Mouse (Mus musculus) cortical plate, adult 2 months (tissue): Measurements from ENCODE around the gene Slc38a6. TPM values are rescaled to one million over a fixed set of nuclear protein-coding genes. Genes with fewer than 3 reads are reported as not detected.

Source experiments
- H3K27ac ChIP-seq: fragments of 200-500 bp; 2 replicates; pipeline ENCODE4 v1.5.1; 2012; ENCODE audit warnings: low read length, control low read depth, inconsistent platforms; ENCODE audit not compliant: insufficient read depth
- H3K4me1 ChIP-seq: fragments of 200-500 bp; 2 replicates; pipeline ENCODE4 v1.6.1; 2011; ENCODE audit warnings: low read length; ENCODE audit not compliant: control insufficient read depth, insufficient read depth
- H3K4me3 ChIP-seq: fragments of 200-500 bp; 2 replicates; pipeline ENCODE4 v1.5.1; 2011; ENCODE audit warnings: mild to moderate bottlenecking, low read length, control low read depth; ENCODE audit not compliant: insufficient read depth
- CTCF ChIP-seq: fragments of 200-500 bp; IDR thresholded peaks from 2 replicates; pipeline ENCODE4 v1.5.1; 2011; ENCODE audit warnings: mild to moderate bottlenecking, control low read depth, low read length; ENCODE audit not compliant: insufficient read depth; ENCODE audit errors: extremely low read depth
- POLR2A ChIP-seq: fragments of 200-500 bp; IDR thresholded peaks from 2 replicates; pipeline ENCODE4 v1.6.1; 2011; ENCODE audit warnings: mild to moderate bottlenecking, low read length, control low read depth; ENCODE audit not compliant: insufficient read depth; ENCODE audit errors: extremely low read depth
- polyA plus RNA-seq: library from polyadenylated mRNA; depleted of rRNA; stranded (reverse); fragments of >200 nt; gene quantifications from 2 replicates; pipeline ENCODE4 v1.2.3, GENCODE M21; 2012

Slc38a6 gene
- polyA plus RNA-seq, 1 experiment: 23.0 TPM

DNA sequence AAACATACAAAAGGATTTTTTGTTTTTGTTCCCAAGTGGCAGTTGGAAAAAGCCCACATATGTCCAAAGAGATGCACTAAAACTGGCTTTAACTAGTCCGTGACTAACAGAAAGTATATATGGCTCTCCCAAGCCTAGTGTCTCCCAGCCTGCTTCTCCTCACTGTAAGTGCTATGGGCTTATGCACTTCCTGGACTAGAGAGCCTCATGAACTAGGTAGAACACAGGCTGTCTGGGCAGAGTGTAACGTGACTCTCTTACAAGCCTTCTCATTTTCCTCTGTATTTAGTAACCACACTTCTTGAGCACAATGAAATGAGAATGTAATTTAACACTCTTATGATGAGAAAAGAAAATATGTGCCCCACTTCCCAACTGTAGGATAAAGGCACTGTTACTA is 22.1 kb downstream of the Slc38a6 start:
- H3K4me1 ChIP-seq: no peaks in the 10 kb centered on the region
- TF ChIP-seq POLR2A: no peak
- TF ChIP-seq CTCF: no peak
- no peak overlapping the region for H3K27ac ChIP-seq
- H3K4me3 ChIP-seq: no peak overlapping the region

- TF ChIP-seq POLR2A (no peak), CTCF (no peak)
- Histone ChIP-seq H3K27ac (no peak overlapping the region), H3K4me3 (no peak overlapping the region), H3K4me1 (no peaks in the 10 kb centered on the region)
Measured at GRCm38 (mm10) chr12:73317706-73318686, 31.4 kb downstream of the Slc38a6 start.

DNA sequence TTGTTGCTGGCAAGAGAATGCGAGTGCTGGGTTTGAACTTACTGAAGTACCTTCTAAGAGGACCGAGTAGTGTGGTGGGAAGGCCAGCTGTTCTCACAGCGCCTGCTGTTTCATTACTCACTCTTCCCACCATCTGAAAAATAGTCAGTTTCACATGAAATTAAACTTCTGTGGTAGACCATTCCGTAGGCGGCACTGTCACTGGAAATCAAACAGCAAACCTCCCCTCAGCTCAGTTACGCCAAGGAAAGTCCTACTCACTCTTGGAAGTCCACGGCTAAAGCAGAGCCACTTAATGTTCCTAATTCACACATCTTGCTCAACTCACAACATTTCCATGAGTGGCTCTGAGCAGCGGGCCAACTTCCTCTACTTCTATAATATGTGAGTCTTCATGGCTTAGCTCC is 37.6 kb downstream of the Slc38a6 start:
- TF ChIP-seq CTCF (no peak), POLR2A (no peak)

DNA sequence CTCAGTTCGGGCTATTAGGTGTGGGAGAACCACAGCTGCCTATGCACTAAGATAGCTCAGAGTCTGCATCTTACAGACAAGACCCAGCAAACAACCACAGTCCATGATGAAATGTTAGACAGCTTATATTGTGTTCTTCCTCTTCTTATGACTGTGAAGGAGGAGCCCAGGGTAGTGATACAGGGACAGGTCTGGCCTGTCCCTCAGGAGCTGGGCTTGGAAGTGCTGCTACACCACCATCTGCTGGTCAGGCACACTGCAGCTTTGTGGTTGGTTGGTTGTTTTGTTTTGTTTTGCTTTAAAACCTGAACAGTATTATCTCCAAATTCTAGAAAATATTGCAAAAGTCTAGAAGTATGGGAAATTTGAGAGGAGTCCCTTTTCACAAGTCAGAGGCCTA is 38.2 kb downstream of the Slc38a6 start:
- no peak for TF ChIP-seq POLR2A
- peak; percentile 41; the same call in 1 of the 2 replicates for TF ChIP-seq CTCF
- no peak overlapping the region for H3K27ac ChIP-seq
- no peaks in the 10 kb centered on the region for H3K4me1 ChIP-seq
- no peak overlapping the region for H3K4me3 ChIP-seq

More for the DNA sequence above, 37.6 kb downstream of the Slc38a6 start:
- no peak overlapping the region for H3K4me3 ChIP-seq
- no peak overlapping the region for H3K27ac ChIP-seq
- no peaks in the 10 kb centered on the region for H3K4me1 ChIP-seq

- Histone ChIP-seq H3K4me3 (no peak overlapping the region), H3K27ac (no peak overlapping the region), H3K4me1 (no peaks in the 10 kb centered on the region)
- TF ChIP-seq CTCF: no peak
- no peak for TF ChIP-seq POLR2A
Measured at GRCm38 (mm10) chr12:73325181-73325580, 38.6 kb downstream of the Slc38a6 start.

- TF ChIP-seq CTCF (no peak), POLR2A (no peak)
- no peak overlapping the region for H3K27ac ChIP-seq
- H3K4me1 ChIP-seq: no peaks in the 10 kb centered on the region
- H3K4me3 ChIP-seq: no peak overlapping the region
Measured at GRCm38 (mm10) chr12:73325617-73326016, 39.0 kb downstream of the Slc38a6 start.

DNA sequence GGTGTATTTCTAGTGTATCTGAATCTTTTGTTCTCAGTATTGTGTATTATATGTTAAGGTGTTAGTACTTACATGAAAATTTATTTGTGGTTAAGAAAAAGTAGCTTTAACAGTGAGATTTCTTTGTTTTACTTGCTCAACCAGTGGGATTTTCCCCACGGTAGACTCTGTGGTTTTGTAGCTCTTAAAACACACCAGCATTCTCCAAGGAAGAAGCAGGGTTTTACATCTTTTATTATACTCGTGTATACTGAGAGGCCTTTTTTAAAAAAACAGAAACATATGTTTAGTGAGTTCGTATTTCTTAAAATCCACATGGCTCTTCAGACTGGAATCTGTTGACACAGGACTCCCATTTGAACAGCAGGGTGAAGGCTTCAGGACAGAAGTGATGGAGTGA is 40.8 kb downstream of the Slc38a6 start:
- Histone ChIP-seq H3K4me3 (no peak overlapping the region), H3K27ac (no peak overlapping the region), H3K4me1 (no peaks in the 10 kb centered on the region)
- TF ChIP-seq CTCF (no peak), POLR2A (no peak)

- H3K4me1 ChIP-seq: no peaks in the 10 kb centered on the region
- H3K4me3 ChIP-seq: no peak overlapping the region
- TF ChIP-seq CTCF (no peak), POLR2A (no peak)
- no peak overlapping the region for H3K27ac ChIP-seq
Measured at GRCm38 (mm10) chr12:73328448-73329167, 42.0 kb downstream of the Slc38a6 start.

DNA sequence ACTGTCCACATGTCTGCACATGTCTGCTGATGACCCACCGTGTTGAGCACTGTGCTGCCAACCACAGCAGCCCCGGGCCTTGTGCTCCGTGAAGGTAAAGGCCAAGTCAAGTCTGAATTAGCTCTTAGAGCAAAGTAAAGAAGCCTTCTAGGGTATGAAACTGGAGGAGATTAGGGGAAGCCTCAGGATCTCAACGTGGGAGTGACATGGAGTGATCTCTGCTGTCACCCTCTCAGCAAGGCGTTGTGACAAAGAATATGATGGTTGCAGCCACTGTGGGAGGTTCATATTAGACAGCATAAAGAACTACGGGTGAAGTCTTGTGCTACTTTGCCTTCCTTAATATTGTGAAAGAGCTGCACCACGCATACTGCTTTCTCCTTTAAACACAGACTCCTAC is 43.7 kb downstream of the Slc38a6 start:
- no peaks in the 10 kb centered on the region for H3K4me1 ChIP-seq
- no peak for TF ChIP-seq CTCF
- no peak for TF ChIP-seq POLR2A
- no peak overlapping the region for H3K4me3 ChIP-seq
- H3K27ac ChIP-seq: no peak overlapping the region
